Mouse (Mus musculus) layer of hippocampus, postnatal 14 days (tissue): ENCODE data around the gene Foxb2. TPM values are rescaled to one million over a fixed set of nuclear protein-coding genes. Genes with fewer than 3 reads are reported as not detected.

Experiments used
- DNase-seq, 2 experiments: peaks; one replicate each; pipeline ENCODE4 v3.0.0; 2021 to 2022; ENCODE audit warnings: low spot score in 2 of 2, mixed read lengths in 1 of 2
- total RNA-seq, 2 experiments: library from RNA; stranded (reverse); gene quantifications; 2 replicates each; pipeline ENCODE4 v1.2.3; 2021

Gene Foxb2
- total RNA-seq, 2 experiments from 2014 or later, result not detected

DNA sequence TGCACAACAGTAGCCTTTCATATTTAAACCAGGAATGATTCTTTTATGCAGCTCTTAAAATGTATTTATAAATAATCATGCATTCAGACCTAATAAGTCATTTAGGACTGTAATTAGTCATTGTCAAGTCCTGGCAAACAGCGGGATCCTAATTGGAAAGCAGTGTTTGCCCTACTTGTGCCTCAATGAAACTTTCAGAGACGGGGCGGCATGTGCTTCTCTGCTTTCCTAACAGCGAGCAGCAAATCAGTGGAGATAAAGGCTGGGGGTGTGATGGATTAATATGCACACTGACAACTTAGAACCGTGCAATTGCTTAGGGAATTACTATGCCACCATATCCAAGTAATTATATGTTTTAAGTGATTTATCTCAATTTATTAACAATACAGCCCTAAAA lies 48.4 kb downstream of the Foxb2 start:
- DNase-seq, result no peak

Other genes starting within 250 kb of the Foxb2 start
- gene Vps13a, start 92.9 kb downstream of the Foxb2 start, total RNA-seq, result 10 to 100 TPM; 52.8 to 54.9 TPM
- gene Prune2, start 82.3 kb upstream of the Foxb2 start, total RNA-seq, result 10 to 100 TPM; 48.3 to 57.1 TPM